In genomic region chr13:116087140-116087539, GRCm38 (mm10) we compare ENCODE assay signal across 23 mouse cellular contexts.
A peak's percentile ranks its signal among the peaks of the same experiment; 100 is the strongest.
DNase-seq lines count a peak whose midpoint lies in the region; ATAC-seq and TF ChIP-seq lines count a peak whose summit lies in the region.
"Had no signal": no experiment of that assay in that cellular context is flagged by ENCODE, and none has a peak within 500 bp of the region (broad histone marks: within the 10 kb centered on the region; RNA-seq: fewer than 3 reads in every experiment).

No protein-coding gene starts in this region.

- H3K4me3 ChIP-seq in forebrain, embryonic 11.5 days (ENCODE audit: low read depth, low read length) = no peak overlapping the region
- no peak overlapping the region for H3K4me3 ChIP-seq in forebrain, postnatal 0 days (ENCODE audit: low read depth, low read length)
- H3K4me3 ChIP-seq in neural tube, embryonic 12.5 days = no peak overlapping the region
- no peak overlapping the region for H3K4me3 ChIP-seq in neural tube, embryonic 15.5 days (replicated peaks)
- H3K4me3 ChIP-seq in hindbrain, embryonic 13.5 days = no peak overlapping the region
- no peak overlapping the region for H3K4me3 ChIP-seq in neural tube, embryonic 14.5 days (ENCODE audit: low read depth, low read length)
- H3K4me3 ChIP-seq: heart, embryonic 13.5 days; intestine, embryonic 15.5 days; layer of hippocampus, adult 2 months; limb, embryonic 13.5 days; liver, embryonic 12.5 days; midbrain, embryonic 15.5 days had no signal

- H3K27me3 ChIP-seq in forebrain, embryonic 11.5 days (ENCODE audit: control insufficient read depth, insufficient read depth, low read length) = no peaks in the 10 kb centered on the region
- H3K27me3 ChIP-seq in forebrain, postnatal 0 days (ENCODE audit: insufficient read depth, low read length) = no peaks in the 10 kb centered on the region
- no peaks in the 10 kb centered on the region for H3K27me3 ChIP-seq in neural tube, embryonic 12.5 days (replicated peaks)
- H3K27me3 ChIP-seq in neural tube, embryonic 15.5 days (replicated peaks) = no peaks in the 10 kb centered on the region
- H3K27me3 ChIP-seq in hindbrain, embryonic 13.5 days = no peaks in the 10 kb centered on the region
- H3K27me3 ChIP-seq in neural tube, embryonic 14.5 days (ENCODE audit: control insufficient read depth, insufficient read depth, low read length) = no peaks in the 10 kb centered on the region
- H3K27me3 ChIP-seq: CH12.LX; heart, embryonic 13.5 days; intestine, embryonic 15.5 days; limb, embryonic 13.5 days; liver, embryonic 12.5 days; midbrain, embryonic 15.5 days had no signal

- no peaks in the 10 kb centered on the region for H3K4me1 ChIP-seq in forebrain, embryonic 11.5 days (replicated peaks; ENCODE audit: control insufficient read depth, insufficient read depth, low read length)
- H3K4me1 ChIP-seq in forebrain, postnatal 0 days (ENCODE audit: insufficient read depth) = no peaks in the 10 kb centered on the region
- no peaks in the 10 kb centered on the region for H3K4me1 ChIP-seq in neural tube, embryonic 12.5 days
- no peaks in the 10 kb centered on the region for H3K4me1 ChIP-seq in neural tube, embryonic 15.5 days
- H3K4me1 ChIP-seq in hindbrain, embryonic 13.5 days (replicated peaks) = 0 out of 2 replicates have a peak, but pooled peaks cover 2% of the 10 kb centered on the region
- no peaks in the 10 kb centered on the region for H3K4me1 ChIP-seq in neural tube, embryonic 14.5 days (ENCODE audit: control insufficient read depth, insufficient read depth, low read length)
- H3K4me1 ChIP-seq: heart, embryonic 13.5 days; intestine, embryonic 15.5 days; limb, embryonic 13.5 days; liver, embryonic 12.5 days; midbrain, embryonic 15.5 days had no signal

- no peak for DNase-seq in forebrain, embryonic 11.5 days (ENCODE audit: low spot score)
- DNase-seq in forebrain, postnatal 0 days = no peak
- DNase-seq in adrenal gland, adult 2 months = no peak
- no peak for DNase-seq in right cerebral cortex, postnatal 14 days
- DNase-seq: adrenal gland, postnatal 10 days; cerebellum, adult 9-10 months; cerebellum, postnatal 36 days; heart, postnatal 10 days; kidney, adult 2 months; kidney, postnatal 36 days; liver, postnatal 0 days; lung, postnatal 36 days had no signal

- H3K4me2 ChIP-seq in forebrain, embryonic 11.5 days (ENCODE audit: low read depth, low read length, severe bottlenecking) = no peak overlapping the region
- H3K4me2 ChIP-seq in forebrain, postnatal 0 days (ENCODE audit: low read depth) = no peak overlapping the region
- H3K4me2 ChIP-seq in neural tube, embryonic 12.5 days (replicated peaks) = no peak overlapping the region
- no peak overlapping the region for H3K4me2 ChIP-seq in neural tube, embryonic 15.5 days
- H3K4me2 ChIP-seq in hindbrain, embryonic 13.5 days = no peak overlapping the region
- no peak overlapping the region for H3K4me2 ChIP-seq in neural tube, embryonic 14.5 days (ENCODE audit: low read depth, low read length)
- H3K4me2 ChIP-seq: heart, embryonic 13.5 days; intestine, embryonic 15.5 days; limb, embryonic 13.5 days; liver, embryonic 12.5 days; midbrain, embryonic 15.5 days had no signal

- 40% methylated on average over 1 of the region's 1 CpGs for WGBS in forebrain, embryonic 11.5 days
- WGBS in forebrain, postnatal 0 days = 24% methylated on average over 1 of the region's 1 CpGs
- WGBS in neural tube, embryonic 12.5 days = 64% methylated on average over 1 of the region's 1 CpGs
- WGBS in neural tube, embryonic 15.5 days = 28% methylated on average over 1 of the region's 1 CpGs
- WGBS in hindbrain, embryonic 13.5 days = 47% methylated on average over 1 of the region's 1 CpGs
- 45% methylated on average over 1 of the region's 1 CpGs for WGBS in neural tube, embryonic 14.5 days

- no peaks in the 10 kb centered on the region for H3K9me3 ChIP-seq in forebrain, embryonic 11.5 days (ENCODE audit: control insufficient read depth, low read length)
- no peaks in the 10 kb centered on the region for H3K9me3 ChIP-seq in forebrain, postnatal 0 days (ENCODE audit: low read length)
- no peaks in the 10 kb centered on the region for H3K9me3 ChIP-seq in neural tube, embryonic 12.5 days
- H3K9me3 ChIP-seq in neural tube, embryonic 15.5 days (replicated peaks) = no peaks in the 10 kb centered on the region
- H3K9me3 ChIP-seq in hindbrain, embryonic 13.5 days = no peaks in the 10 kb centered on the region
- no peaks in the 10 kb centered on the region for H3K9me3 ChIP-seq in neural tube, embryonic 14.5 days (ENCODE audit: control insufficient read depth, low read length)
- H3K9me3 ChIP-seq: heart, embryonic 13.5 days; intestine, embryonic 15.5 days; limb, embryonic 13.5 days; liver, embryonic 12.5 days; midbrain, embryonic 15.5 days had no signal

- no peak overlapping the region for H3K9ac ChIP-seq in forebrain, embryonic 11.5 days (ENCODE audit: low read length)
- no peak overlapping the region for H3K9ac ChIP-seq in forebrain, postnatal 0 days
- H3K9ac ChIP-seq in neural tube, embryonic 12.5 days = no peak overlapping the region
- no peak overlapping the region for H3K9ac ChIP-seq in neural tube, embryonic 15.5 days (replicated peaks)
- H3K9ac ChIP-seq in hindbrain, embryonic 13.5 days = no peak overlapping the region
- no peak overlapping the region for H3K9ac ChIP-seq in neural tube, embryonic 14.5 days (replicated peaks; ENCODE audit: low read depth, low read length)
- H3K9ac ChIP-seq: heart, embryonic 13.5 days; intestine, embryonic 15.5 days; limb, embryonic 13.5 days; liver, embryonic 12.5 days; liver, postnatal 0 days; midbrain, embryonic 15.5 days had no signal

- H3K27ac ChIP-seq in forebrain, embryonic 11.5 days (ENCODE audit: low read depth, low read length) = no peak overlapping the region
- H3K27ac ChIP-seq in forebrain, postnatal 0 days (ENCODE audit: low read depth, low read length) = no peak overlapping the region
- H3K27ac ChIP-seq in neural tube, embryonic 12.5 days = no peak overlapping the region
- H3K27ac ChIP-seq in neural tube, embryonic 15.5 days (replicated peaks) = no peak overlapping the region
- H3K27ac ChIP-seq in hindbrain, embryonic 13.5 days = no peak overlapping the region
- H3K27ac ChIP-seq in neural tube, embryonic 14.5 days (ENCODE audit: low read depth, low read length) = no peak overlapping the region
- H3K27ac ChIP-seq: heart, embryonic 13.5 days; intestine, embryonic 15.5 days; layer of hippocampus, adult 2 months; limb, embryonic 13.5 days; liver, embryonic 12.5 days; midbrain, embryonic 15.5 days had no signal

- no peak for TF ChIP-seq CTCF in forebrain, postnatal 0 days (IDR thresholded peaks at IDR 0.05; ENCODE audit: low read depth)

- peak; percentile 48 for ATAC-seq in forebrain, embryonic 11.5 days (replicated peaks; ENCODE audit: low FRiP score)
- ATAC-seq in forebrain, postnatal 0 days = no peak
- ATAC-seq in neural tube, embryonic 12.5 days (ENCODE audit: low FRiP score, low read depth) = peak; percentile 50
- ATAC-seq in neural tube, embryonic 15.5 days (ENCODE audit: low FRiP score) = no peak
- peak; percentile 32 for ATAC-seq in hindbrain, embryonic 13.5 days (ENCODE audit: low FRiP score)
- ATAC-seq in neural tube, embryonic 14.5 days (ENCODE audit: low read depth) = peak; percentile 63; the same call in 1 of the 2 replicates
- ATAC-seq: intestine, embryonic 15.5 days; liver, embryonic 12.5 days; liver, postnatal 0 days had no signal

- H3K36me3 ChIP-seq in forebrain, embryonic 11.5 days (ENCODE audit: control insufficient read depth, insufficient read depth, low read length) = no peaks in the 10 kb centered on the region
- no peaks in the 10 kb centered on the region for H3K36me3 ChIP-seq in forebrain, postnatal 0 days (ENCODE audit: insufficient read depth)
- H3K36me3 ChIP-seq in neural tube, embryonic 12.5 days = no peaks in the 10 kb centered on the region
- no peaks in the 10 kb centered on the region for H3K36me3 ChIP-seq in neural tube, embryonic 15.5 days
- no peaks in the 10 kb centered on the region for H3K36me3 ChIP-seq in hindbrain, embryonic 13.5 days
- no peaks in the 10 kb centered on the region for H3K36me3 ChIP-seq in neural tube, embryonic 14.5 days (ENCODE audit: control insufficient read depth, insufficient read depth, low read length)
- H3K36me3 ChIP-seq: heart, embryonic 13.5 days; intestine, embryonic 15.5 days; limb, embryonic 13.5 days; liver, embryonic 12.5 days; midbrain, embryonic 15.5 days had no signal

Comparison
In these comparisons a context has a peak if more than half of its experiments do, and no peak if none do; other contexts are left out.
1. ATAC-seq: peak in forebrain, embryonic 11.5 days (single experiment), neural tube, embryonic 12.5 days (single experiment), hindbrain, embryonic 13.5 days (single experiment) and neural tube, embryonic 14.5 days (single experiment); none in forebrain, postnatal 0 days (single experiment) and neural tube, embryonic 15.5 days (single experiment).